Mouse (Mus musculus): ENCODE measurements at regions not wholly inside any gene's neighbourhood (a gene's known extent, or its start where the extent isn't known, plus 50 kb on each side); places are given as distances from the start of the nearest gene placed in this dataset.

- TF ChIP-seq CTCF (IDR thresholded peaks at IDR 0.05; ENCODE audit: borderline replicate concordance, insufficient read depth, low read depth, low read length) = no peak
- no peak for TF ChIP-seq POLR2A (IDR thresholded peaks at IDR 0.05; ENCODE audit: borderline replicate concordance, insufficient read depth, low read length)
These were observed 304.3 kb upstream of the Sox11 start for GRCm38 (mm10) chr12:27646497-27647307.
